Mouse (Mus musculus): ENCODE measurements around the gene Gdi1. TPM values are rescaled to one million over a fixed set of nuclear protein-coding genes. Genes with fewer than 3 reads are reported as not detected.

The Gdi1 gene
- 100 to 1,000 TPM; 194 to 226 TPM for total RNA-seq (2023)

GRCm38 (mm10) chrX:74304867-74305700, at the start of gene Gdi1:
Gene Gdi1 (plus strand): TSS chrX:74304998.

GRCm38 (mm10) chrX:74270062-74270901, 34.5 kb upstream of the Gdi1 start, which contains the start of gene Rpl10:
Gene Rpl10 (plus strand): TSS chrX:74270812.

GRCm38 (mm10) chrX:74281732-74282394, 22.9 kb upstream of the Gdi1 start, which contains the start of the genes Taz and Dnase1l1:
Gene Taz (plus strand): TSS chrX:74281912.
Gene Dnase1l1 (minus strand): TSS chrX:74282337.

GRCm38 (mm10) chrX:74296538-74297448, 8.0 kb upstream of the Gdi1 start, which contains the start of gene Atp6ap1:
Gene Atp6ap1 (plus strand): TSS chrX:74297097.

GRCm38 (mm10) chrX:74312540-74313464, 8.0 kb downstream of the Gdi1 start, which contains the start of gene Fam50a:
Gene Fam50a (plus strand): TSS chrX:74313033.

GRCm38 (mm10) chrX:74328725-74329161, 23.9 kb downstream of the Gdi1 start, which contains the start of gene Plxna3:
Gene Plxna3 (plus strand): TSS chrX:74329066.

GRCm38 (mm10) chrX:74353467-74353770, 48.6 kb downstream of the Gdi1 start, which contains the start of gene Lage3:
Gene Lage3 (minus strand): TSS chrX:74353618.

Other genes with a start within 250 kb of the Gdi1 start
- not detected for gene Opn1mw, start 177.5 kb upstream of the Gdi1 start, total RNA-seq (2023)
- 10 to 100 TPM; 52.2 to 53.0 TPM for gene Mecp2, start 169.6 kb upstream of the Gdi1 start, total RNA-seq (2023)
- not detected for gene Tex28, start 137.2 kb upstream of the Gdi1 start, total RNA-seq (2023)
- gene Tktl1, start 127.7 kb upstream of the Gdi1 start, total RNA-seq (2023): 1 to 10 TPM in 1 of 2 experiments, under 1 TPM in 1; 0.30 to 2.2 TPM
- 100 to 1,000 TPM; 663 to 672 TPM for gene Flna, start 55.2 kb upstream of the Gdi1 start, total RNA-seq (2023)
- 10 to 100 TPM; 64.3 to 65.0 TPM for gene Emd, start 50.3 kb upstream of the Gdi1 start, total RNA-seq (2023)
- gene Rpl10, start 34.2 kb upstream of the Gdi1 start, total RNA-seq (2023): 100 to 1,000 TPM; 634 to 720 TPM
- 10 to 100 TPM; 64.9 to 73.4 TPM for gene Taz, start 23.1 kb upstream of the Gdi1 start, total RNA-seq (2023)
- gene Dnase1l1, start 22.7 kb upstream of the Gdi1 start, total RNA-seq (2023): 10 to 100 TPM; 10.7 to 13.7 TPM
- gene Atp6ap1, start 7.9 kb upstream of the Gdi1 start, total RNA-seq (2023): 10 to 100 TPM; 89.1 to 92.3 TPM
- gene Fam50a, start 8.0 kb downstream of the Gdi1 start, total RNA-seq (2023): 10 to 100 TPM; 56.6 to 62.8 TPM
- gene Plxna3, start 24.1 kb downstream of the Gdi1 start, total RNA-seq (2023): 10 to 100 TPM in 1 of 2 experiments, 1 to 10 TPM in 1; 9.4 to 12.8 TPM
- 10 to 100 TPM; 24.0 to 30.7 TPM for gene Lage3, start 48.6 kb downstream of the Gdi1 start, total RNA-seq (2023)
- gene Ubl4a, start 68.2 kb downstream of the Gdi1 start, total RNA-seq (2023): 10 to 100 TPM; 29.1 to 33.7 TPM
- gene Slc10a3, start 68.4 kb downstream of the Gdi1 start, total RNA-seq (2023): 10 to 100 TPM; 16.9 to 19.6 TPM
- gene Fam3a, start 88.3 kb downstream of the Gdi1 start, total RNA-seq (2023): 10 to 100 TPM; 19.0 to 24.6 TPM
- gene Ikbkg, start 88.3 kb downstream of the Gdi1 start, total RNA-seq (2023): 10 to 100 TPM; 46.0 to 58.1 TPM
- gene G6pdx, start 124.2 kb downstream of the Gdi1 start, total RNA-seq (2023): 10 to 100 TPM; 28.3 to 30.1 TPM
- gene Gm6880, start 176.4 kb downstream of the Gdi1 start, total RNA-seq (2023): not detected